Mouse (Mus musculus): ENCODE results near the gene Usp25.

DNA sequence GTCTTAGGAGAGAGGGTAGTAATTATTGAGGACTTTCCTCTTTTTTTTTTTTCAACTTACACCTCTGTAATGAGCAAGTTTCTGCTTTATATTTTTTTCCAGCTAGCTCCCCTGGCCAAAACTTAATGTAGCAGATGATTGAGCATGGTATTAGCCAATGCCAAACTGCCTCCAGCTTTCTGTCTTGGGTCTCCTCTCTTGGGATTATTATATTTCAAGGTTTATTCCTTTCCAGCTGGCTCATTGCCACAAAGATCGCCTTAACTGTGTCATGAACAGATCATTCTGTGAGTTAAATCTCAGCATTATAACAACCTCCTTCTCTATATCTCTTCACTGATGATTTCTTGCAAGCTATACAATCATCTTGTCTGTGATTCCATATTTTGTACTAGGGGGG is 141.3 kb downstream of the Usp25 start:
- TF ChIP-seq POLR2A (IDR thresholded peaks at IDR 0.05; ENCODE audit: insufficient read length, low read depth) (no peak), MAX (IDR thresholded peaks at IDR 0.05; ENCODE audit: low read depth) (no peak)
